Mouse (Mus musculus): ENCODE data around the gene Zcchc24. TPM values are rescaled to one million over a fixed set of nuclear protein-coding genes. Genes with fewer than 3 reads are reported as not detected.

Zcchc24 gene
- polyA plus RNA-seq, 1 experiment from 2014 or later = 9.1 TPM

GRCm38 (mm10) chr14:25767725-25768203 lies 1.1 kb downstream of the Zcchc24 start:
- Histone ChIP-seq H3K4me1 (ENCODE audit: control insufficient read depth, insufficient read depth, low read length) (peaks cover 29% of the 10 kb centered on the region), H3K9ac (ENCODE audit: low read depth, low read length) (peak overlapping the region; percentile 86), H3K36me3 (ENCODE audit: control insufficient read depth, insufficient read depth, low read length) (no peaks in the 10 kb centered on the region), H3K27ac (ENCODE audit: low read length) (peak overlapping the region; percentile 89), H3K9me3 (ENCODE audit: control insufficient read depth, low read length) (no peaks in the 10 kb centered on the region), H3K27me3 (replicated peaks; ENCODE audit: control insufficient read depth, insufficient read depth, low read length) (no peaks in the 10 kb centered on the region), H3K4me3 (ENCODE audit: low read length) (peak overlapping the region; percentile 80), H3K4me2 (ENCODE audit: low read depth, low read length) (peak overlapping the region; percentile 94)
- 12% methylated on average over 6 of the region's 6 CpGs for WGBS
- ATAC-seq = no peak; the same call in 1 of the 2 replicates

DNA sequence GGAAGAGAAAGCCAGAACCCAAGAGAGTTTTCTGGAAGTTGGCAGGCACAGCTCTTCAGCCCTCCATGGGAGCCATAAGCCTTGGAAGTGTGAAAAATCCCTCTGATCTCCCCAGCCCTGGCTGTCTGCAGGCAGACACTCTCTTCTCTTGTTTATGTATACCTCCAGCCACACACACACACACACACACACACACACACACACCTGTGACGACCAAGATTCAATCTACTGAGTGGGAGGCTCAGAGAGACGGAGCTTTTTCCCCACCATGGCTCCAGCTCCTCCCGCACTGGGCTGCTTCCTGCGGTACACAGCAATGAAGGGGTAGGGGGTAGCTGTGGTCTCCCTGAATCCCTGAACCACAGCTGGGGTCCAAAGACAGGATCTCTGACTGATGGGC lies 2.4 kb downstream of the Zcchc24 start:
- no peak for ATAC-seq
- Histone ChIP-seq H3K9ac (ENCODE audit: low read depth, low read length) (peak overlapping the region; percentile 86), H3K9me3 (ENCODE audit: control insufficient read depth, low read length) (no peaks in the 10 kb centered on the region), H3K4me3 (ENCODE audit: low read length) (peak overlapping the region; percentile 80), H3K27me3 (replicated peaks; ENCODE audit: control insufficient read depth, insufficient read depth, low read length) (no peaks in the 10 kb centered on the region), H3K4me1 (ENCODE audit: control insufficient read depth, insufficient read depth, low read length) (peaks cover 29% of the 10 kb centered on the region), H3K36me3 (ENCODE audit: control insufficient read depth, insufficient read depth, low read length) (no peaks in the 10 kb centered on the region), H3K27ac (ENCODE audit: low read length) (0 out of 2 replicates have a peak overlapping the region, but pooled peaks have one; percentile 19), H3K4me2 (ENCODE audit: low read depth, low read length) (peak overlapping the region; percentile 94)
- WGBS = 39% methylated on average over 4 of the region's 4 CpGs

DNA sequence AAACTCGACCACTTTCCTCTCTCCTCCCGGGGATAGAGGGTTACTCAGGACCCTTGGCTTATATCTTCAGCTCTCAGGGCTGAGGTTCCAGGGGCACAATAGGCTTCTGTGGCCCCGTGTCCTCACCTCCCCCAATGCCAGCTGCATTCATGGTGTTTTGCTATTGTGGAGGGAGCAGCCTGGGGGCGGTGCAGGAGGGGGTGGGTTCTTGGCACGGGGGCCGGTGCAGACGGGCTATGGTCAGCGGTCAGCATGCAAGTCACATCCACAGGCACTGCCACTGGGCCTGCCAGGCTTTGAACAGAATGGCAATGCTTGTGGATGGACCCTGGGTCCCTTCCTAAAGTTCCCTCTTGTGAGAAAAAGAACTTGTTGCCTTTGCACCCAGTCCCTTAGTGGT lies 2.9 kb downstream of the Zcchc24 start:
- Histone ChIP-seq H3K4me1 (ENCODE audit: control insufficient read depth, insufficient read depth, low read length) (peaks cover 33% of the 10 kb centered on the region), H3K9ac (ENCODE audit: low read depth, low read length) (peak overlapping the region; percentile 86), H3K27me3 (replicated peaks; ENCODE audit: control insufficient read depth, insufficient read depth, low read length) (no peaks in the 10 kb centered on the region), H3K9me3 (ENCODE audit: control insufficient read depth, low read length) (no peaks in the 10 kb centered on the region), H3K4me3 (ENCODE audit: low read length) (peak overlapping the region; percentile 80), H3K4me2 (ENCODE audit: low read depth, low read length) (peak overlapping the region; percentile 94), H3K36me3 (ENCODE audit: control insufficient read depth, insufficient read depth, low read length) (no peaks in the 10 kb centered on the region; the same call in 1 of the 2 replicates), H3K27ac (ENCODE audit: low read length) (no peak overlapping the region)
- ATAC-seq = no peak
- 42% methylated on average over 8 of the region's 8 CpGs for WGBS

- Histone ChIP-seq H3K27me3 (replicated peaks; ENCODE audit: control insufficient read depth, insufficient read depth, low read length) (no peaks in the 10 kb centered on the region), H3K4me1 (ENCODE audit: control insufficient read depth, insufficient read depth, low read length) (peaks cover 37% of the 10 kb centered on the region), H3K4me2 (ENCODE audit: low read depth, low read length) (no peak overlapping the region; the same call in 1 of the 2 replicates), H3K9ac (ENCODE audit: low read depth, low read length) (no peak overlapping the region; the same call in 1 of the 2 replicates), H3K27ac (ENCODE audit: low read length) (no peak overlapping the region), H3K4me3 (ENCODE audit: low read length) (no peak overlapping the region), H3K36me3 (ENCODE audit: control insufficient read depth, insufficient read depth, low read length) (no peaks in the 10 kb centered on the region; the same call in 1 of the 2 replicates), H3K9me3 (ENCODE audit: control insufficient read depth, low read length) (no peaks in the 10 kb centered on the region)
- 71% methylated on average over 12 of the region's 12 CpGs for WGBS
- no peak for ATAC-seq
Measured at GRCm38 (mm10) chr14:25765146-25765545, 3.7 kb downstream of the Zcchc24 start.

- Histone ChIP-seq H3K36me3 (ENCODE audit: control insufficient read depth, insufficient read depth, low read length) (no peaks in the 10 kb centered on the region; the same call in 1 of the 2 replicates), H3K27ac (ENCODE audit: low read length) (no peak overlapping the region), H3K4me3 (ENCODE audit: low read length) (no peak overlapping the region), H3K27me3 (replicated peaks; ENCODE audit: control insufficient read depth, insufficient read depth, low read length) (no peaks in the 10 kb centered on the region), H3K4me2 (ENCODE audit: low read depth, low read length) (no peak overlapping the region), H3K9me3 (ENCODE audit: control insufficient read depth, low read length) (no peaks in the 10 kb centered on the region), H3K4me1 (ENCODE audit: control insufficient read depth, insufficient read depth, low read length) (peaks cover 48% of the 10 kb centered on the region), H3K9ac (ENCODE audit: low read depth, low read length) (no peak overlapping the region)
- no peak for ATAC-seq
- 92% methylated on average over 5 of the region's 5 CpGs for WGBS
Measured at GRCm38 (mm10) chr14:25761184-25761583, 7.7 kb downstream of the Zcchc24 start.

DNA sequence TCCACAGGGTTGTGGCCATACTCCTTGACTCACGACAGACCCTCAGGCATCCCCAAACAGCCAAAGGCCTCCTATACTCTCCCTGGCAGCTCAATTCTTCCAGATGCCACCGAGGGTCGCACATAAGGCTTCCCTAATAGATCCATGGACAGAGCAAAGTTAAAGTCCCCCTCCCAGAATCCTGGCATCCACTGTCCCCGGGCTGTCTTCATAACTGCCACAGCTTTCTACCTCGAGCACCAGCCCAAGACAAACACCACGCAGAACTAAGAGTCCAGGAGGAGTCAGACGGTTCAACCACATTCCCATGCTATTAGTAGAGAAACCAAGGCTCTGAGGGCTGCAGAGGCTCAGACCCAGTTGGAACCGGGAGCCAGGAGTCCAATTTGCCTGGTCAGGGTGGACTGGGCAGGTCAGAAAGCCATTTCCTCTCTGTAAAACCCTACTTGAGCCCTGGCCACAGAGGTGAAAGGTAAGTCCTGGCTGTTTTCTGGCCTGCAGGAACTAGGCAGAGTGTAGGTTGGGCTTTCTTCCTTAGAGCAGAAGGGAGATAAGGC lies 8.8 kb downstream of the Zcchc24 start:
- H3K9me3 ChIP-seq (ENCODE audit: control insufficient read depth, low read length) = no peaks in the 10 kb centered on the region
- peak overlapping the region; percentile 21 for H3K9ac ChIP-seq (ENCODE audit: low read depth, low read length)
- H3K4me2 ChIP-seq (ENCODE audit: low read depth, low read length) = no peak overlapping the region
- H3K4me1 ChIP-seq (ENCODE audit: control insufficient read depth, insufficient read depth, low read length) = peaks cover 48% of the 10 kb centered on the region
- H3K27me3 ChIP-seq (replicated peaks; ENCODE audit: control insufficient read depth, insufficient read depth, low read length) = no peaks in the 10 kb centered on the region
- WGBS = 45% methylated on average over 8 of the region's 8 CpGs
- no peaks in the 10 kb centered on the region; the same call in 1 of the 2 replicates for H3K36me3 ChIP-seq (ENCODE audit: control insufficient read depth, insufficient read depth, low read length)
- no peak overlapping the region for H3K4me3 ChIP-seq (ENCODE audit: low read length)
- peak overlapping the region; percentile 76 for H3K27ac ChIP-seq (ENCODE audit: low read length)
- ATAC-seq = no peak

- H3K27me3 ChIP-seq (replicated peaks; ENCODE audit: control insufficient read depth, insufficient read depth, low read length) = no peaks in the 10 kb centered on the region
- H3K4me1 ChIP-seq (ENCODE audit: control insufficient read depth, insufficient read depth, low read length) = peaks cover 49% of the 10 kb centered on the region
- no peaks in the 10 kb centered on the region; the same call in 1 of the 2 replicates for H3K36me3 ChIP-seq (ENCODE audit: control insufficient read depth, insufficient read depth, low read length)
- 37% methylated on average over 7 of the region's 7 CpGs for WGBS
- 0 out of 2 replicates have a peak overlapping the region, but pooled peaks have one; percentile 21 for H3K9ac ChIP-seq (ENCODE audit: low read depth, low read length)
- H3K4me3 ChIP-seq (ENCODE audit: low read length) = no peak overlapping the region
- no peaks in the 10 kb centered on the region for H3K9me3 ChIP-seq (ENCODE audit: control insufficient read depth, low read length)
- H3K4me2 ChIP-seq (ENCODE audit: low read depth, low read length) = no peak overlapping the region
- no peak for ATAC-seq
- peak overlapping the region; percentile 76 for H3K27ac ChIP-seq (ENCODE audit: low read length)
Measured at GRCm38 (mm10) chr14:25759551-25759950, 9.3 kb downstream of the Zcchc24 start.

- Histone ChIP-seq H3K4me2 (ENCODE audit: low read depth, low read length) (no peak overlapping the region), H3K9ac (ENCODE audit: low read depth, low read length) (0 out of 2 replicates have a peak overlapping the region, but pooled peaks have one; percentile 14), H3K9me3 (ENCODE audit: control insufficient read depth, low read length) (no peaks in the 10 kb centered on the region), H3K27me3 (replicated peaks; ENCODE audit: control insufficient read depth, insufficient read depth, low read length) (no peaks in the 10 kb centered on the region), H3K36me3 (ENCODE audit: control insufficient read depth, insufficient read depth, low read length) (no peaks in the 10 kb centered on the region; the same call in 1 of the 2 replicates), H3K27ac (ENCODE audit: low read length) (peak overlapping the region; percentile 9; the same call in 1 of the 2 replicates), H3K4me3 (ENCODE audit: low read length) (no peak overlapping the region), H3K4me1 (ENCODE audit: control insufficient read depth, insufficient read depth, low read length) (peaks cover 49% of the 10 kb centered on the region)
- 54% methylated on average over 4 of the region's 4 CpGs for whole genome bisulfite sequencing
- no peak for ATAC-seq
Measured at GRCm38 (mm10) chr14:25757917-25758316, 10.9 kb downstream of the Zcchc24 start.

- Histone ChIP-seq H3K36me3 (ENCODE audit: control insufficient read depth, insufficient read depth, low read length) (no peaks in the 10 kb centered on the region; the same call in 1 of the 2 replicates), H3K4me2 (ENCODE audit: low read depth, low read length) (no peak overlapping the region), H3K4me1 (ENCODE audit: control insufficient read depth, insufficient read depth, low read length) (peaks cover 50% of the 10 kb centered on the region), H3K4me3 (ENCODE audit: low read length) (no peak overlapping the region), H3K27ac (ENCODE audit: low read length) (peak overlapping the region; percentile 59), H3K9ac (ENCODE audit: low read depth, low read length) (no peak overlapping the region), H3K9me3 (ENCODE audit: control insufficient read depth, low read length) (no peaks in the 10 kb centered on the region), H3K27me3 (replicated peaks; ENCODE audit: control insufficient read depth, insufficient read depth, low read length) (no peaks in the 10 kb centered on the region)
- no peak for ATAC-seq
- WGBS = 58% methylated on average over 7 of the region's 7 CpGs
Measured at GRCm38 (mm10) chr14:25756385-25756990, 12.4 kb downstream of the Zcchc24 start.

Data from intestine, embryonic 16.5 days (tissue).